Mouse (Mus musculus): ENCODE data around the gene Ttll11.

DNA sequence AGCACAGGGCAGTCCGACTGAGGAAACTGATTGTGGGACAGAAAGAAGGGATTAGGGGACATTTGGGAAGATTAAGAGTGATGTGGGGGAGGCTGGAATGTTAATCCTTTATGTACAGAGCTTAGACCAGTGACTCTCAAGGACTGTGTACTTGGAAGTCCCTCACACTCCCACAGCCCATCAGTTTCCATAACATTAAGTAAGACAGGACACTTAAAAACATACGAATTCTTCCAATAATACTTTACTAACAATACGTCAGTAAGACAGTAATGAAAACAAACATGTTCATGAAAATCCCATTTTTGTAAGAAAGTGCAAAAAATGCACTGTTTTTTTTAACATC is 127.6 kb downstream of the Ttll11 start:
- TF ChIP-seq ZNF384 (IDR thresholded peaks at IDR 0.05; ENCODE audit: low read depth, low read length) = no peak
- no peak for TF ChIP-seq HCFC1 (IDR thresholded peaks at IDR 0.05; ENCODE audit: borderline replicate concordance, insufficient read depth, low read length)
- TF ChIP-seq MAFK (IDR thresholded peaks at IDR 0.05; ENCODE audit: insufficient read depth, low read depth, low read length) = no peak
- TF ChIP-seq ZC3H11A (IDR thresholded peaks at IDR 0.05; ENCODE audit: borderline replicate concordance, low read depth, low read length) = no peak
